Mouse (Mus musculus) MEL (cell line): Measurements from ENCODE around the gene Eml1. TPM values are rescaled to one million over a fixed set of nuclear protein-coding genes. Genes with fewer than 3 reads are reported as not detected.

Experiments used
- DNase-seq: peaks from one replicate; pipeline ENCODE4 v3.0.0; 2011; ENCODE audit warnings: low read depth, low spot score
- H3K27ac ChIP-seq: 2 replicates; pipeline ENCODE4 v1.5.1; 2012; ENCODE audit warnings: low read depth, mild to moderate bottlenecking, control low read depth, low read length, moderate library complexity; ENCODE audit not compliant: control insufficient read depth
- H3K27me3 ChIP-seq, 2 experiments: fragments of 150-350 bp in 1 of 2; sonication (generic) in 1 of 2; 2 replicates each; pipeline ENCODE4 v1.6.1; 2012; ENCODE audit warnings: low read length in 2 of 2, mild to moderate bottlenecking in 2 of 2, improper control_type of control experiment in 1 of 2, moderate library complexity in 1 of 2; ENCODE audit not compliant: insufficient read depth in 2 of 2, control insufficient read depth in 1 of 2
- H3K36me3 ChIP-seq, 2 experiments: 2 replicates each; pipeline ENCODE4 v1.6.1; 2012 to 2014; ENCODE audit warnings: low read length in 2 of 2, improper control_type of control experiment in 1 of 2, inconsistent platforms in 1 of 2, mild to moderate bottlenecking in 1 of 2; ENCODE audit not compliant: insufficient read depth in 2 of 2, control insufficient read depth in 1 of 2
- H3K4me1 ChIP-seq, 2 experiments: fragments of 150-350 bp in 1 of 2; sonication (generic) in 1 of 2; 2 replicates each; pipeline ENCODE4 v1.6.1; 2012; ENCODE audit warnings: low read length in 2 of 2, improper control_type of control experiment in 1 of 2, mild to moderate bottlenecking in 1 of 2; ENCODE audit not compliant: insufficient read depth in 2 of 2, control insufficient read depth in 1 of 2
- H3K4me3 ChIP-seq, 2 experiments: fragments of 150-350 bp in 1 of 2; sonication (generic) in 1 of 2; 2 replicates each; pipeline ENCODE4 v1.5.1; 2012; ENCODE audit warnings: low read depth in 2 of 2, low read length in 2 of 2, mild to moderate bottlenecking in 2 of 2, moderate library complexity in 2 of 2, control low read depth in 1 of 2, improper control_type of control experiment in 1 of 2; ENCODE audit not compliant: control insufficient read depth in 1 of 2, insufficient read depth in 1 of 2
- H3K79me2 ChIP-seq: 2 replicates; pipeline ENCODE4 v1.6.1; 2012; ENCODE audit warnings: mild to moderate bottlenecking, low read length, moderate library complexity; ENCODE audit not compliant: control insufficient read depth, poor library complexity, insufficient read depth
- H3K9ac ChIP-seq: 2 replicates; pipeline ENCODE4 v1.6.1; 2012; ENCODE audit warnings: low read depth, mild to moderate bottlenecking, control low read depth, low read length, moderate library complexity; ENCODE audit not compliant: control insufficient read depth, poor library complexity, severe bottlenecking
- H3K9me3 ChIP-seq: fragments of 150-350 bp; sonication (generic); replicated peaks from 2 replicates; pipeline ENCODE4 v1.6.1; 2012; ENCODE audit warnings: mild to moderate bottlenecking, low read length, improper control_type of control experiment, moderate library complexity; ENCODE audit not compliant: insufficient read depth
- CHD1 ChIP-seq: IDR thresholded peaks from 2 replicates; pipeline ENCODE4 v1.6.1; 2012; ENCODE audit warnings: low read depth, mild to moderate bottlenecking, inconsistent platforms, low read length, improper control_type of control experiment
- CTCF ChIP-seq, 3 experiments: IDR thresholded peaks in 2 of 3; conservative IDR thresholded peaks in 1 of 3; 2 replicates each; pipeline ENCODE4 v1.5.1; 2011 to 2012; ENCODE audit warnings: low read length in 3 of 3, low read depth in 2 of 3, mild to moderate bottlenecking in 2 of 3, improper control_type of control experiment in 1 of 3, inconsistent platforms in 1 of 3, mixed read lengths in 1 of 3, moderate library complexity in 1 of 3; ENCODE audit not compliant: control insufficient read depth in 1 of 3, insufficient read depth in 1 of 3, poor library complexity in 1 of 3, severe bottlenecking in 1 of 3
- ETS1 ChIP-seq: IDR thresholded peaks from 2 replicates; pipeline ENCODE4 v1.6.1; 2012; ENCODE audit warnings: low read depth, mild to moderate bottlenecking, inconsistent platforms, low read length, improper control_type of control experiment, moderate library complexity
- GABPA ChIP-seq: IDR thresholded peaks from 2 replicates; pipeline ENCODE4 v1.6.1; 2012; ENCODE audit warnings: low read depth, mild to moderate bottlenecking, inconsistent platforms, low read length, improper control_type of control experiment, moderate library complexity
- KAT2A ChIP-seq: conservative IDR thresholded peaks from 2 replicates; pipeline ENCODE4 v1.6.1; 2012; ENCODE audit warnings: low read depth, low read length, improper control_type of control experiment, inconsistent platforms
- MAFK ChIP-seq: IDR thresholded peaks from 2 replicates; pipeline ENCODE4 v1.6.1; 2011; ENCODE audit warnings: low read depth, mild to moderate bottlenecking, low read length, improper control_type of control experiment, borderline replicate concordance
- MAX ChIP-seq: IDR thresholded peaks from 2 replicates; pipeline ENCODE4 v1.6.1; 2011; ENCODE audit warnings: low read length, improper control_type of control experiment
- MAZ ChIP-seq: IDR thresholded peaks from 2 replicates; pipeline ENCODE4 v1.6.1; 2012; ENCODE audit warnings: low read depth, mild to moderate bottlenecking, inconsistent platforms, low read length, improper control_type of control experiment
- RAD21 ChIP-seq: IDR thresholded peaks from 2 replicates; pipeline ENCODE4 v1.6.1; 2011; ENCODE audit warnings: mild to moderate bottlenecking, low read depth, low read length, improper control_type of control experiment
- RCOR1 ChIP-seq: IDR thresholded peaks from 2 replicates; pipeline ENCODE4 v1.6.1; 2012; ENCODE audit warnings: low read depth, mild to moderate bottlenecking, inconsistent platforms, low read length, improper control_type of control experiment
- SMC3 ChIP-seq: IDR thresholded peaks from 2 replicates; pipeline ENCODE4 v1.6.1; 2011; ENCODE audit warnings: low read depth, low read length, improper control_type of control experiment
- TAL1 ChIP-seq: IDR thresholded peaks from 2 replicates; pipeline ENCODE4 v1.6.1; 2012; ENCODE audit warnings: mild to moderate bottlenecking, inconsistent platforms, low read length, moderate library complexity, mixed read lengths
- USF1 ChIP-seq: IDR thresholded peaks from 2 replicates; pipeline ENCODE4 v1.6.1; 2014; ENCODE audit warnings: low read depth, mild to moderate bottlenecking, inconsistent platforms, low read length, improper control_type of control experiment, moderate library complexity
- ZKSCAN1 ChIP-seq: IDR thresholded peaks from 2 replicates; pipeline ENCODE4 v1.6.1; 2012; ENCODE audit warnings: low read depth, mild to moderate bottlenecking, inconsistent platforms, low read length, improper control_type of control experiment, moderate library complexity
- polyA plus RNA-seq, 2 experiments: library from polyadenylated mRNA; stranded (reverse) in 1 of 2; unstranded in 1 of 2; fragments of >175 nt in 1 of 2; fragments of >200 nt in 1 of 2; gene quantifications; 2 replicates each; pipeline versions ENCODE4 v1.2.1 to v1.2.4; 2012; ENCODE audit warnings: low replicate concordance in 2 of 2, low read depth in 1 of 2; ENCODE audit not compliant: insufficient read length in 2 of 2, insufficient read depth in 1 of 2, missing spikeins in 1 of 2
- total RNA-seq: library from RNA; depleted of rRNA; stranded (reverse); fragments of 300-350 nt; gene quantifications from 2 replicates; pipeline ENCODE4 v1.2.3, GENCODE M21; 2012

Gene Eml1
- total and polyA plus RNA-seq, 3 experiments: not detected

DNA sequence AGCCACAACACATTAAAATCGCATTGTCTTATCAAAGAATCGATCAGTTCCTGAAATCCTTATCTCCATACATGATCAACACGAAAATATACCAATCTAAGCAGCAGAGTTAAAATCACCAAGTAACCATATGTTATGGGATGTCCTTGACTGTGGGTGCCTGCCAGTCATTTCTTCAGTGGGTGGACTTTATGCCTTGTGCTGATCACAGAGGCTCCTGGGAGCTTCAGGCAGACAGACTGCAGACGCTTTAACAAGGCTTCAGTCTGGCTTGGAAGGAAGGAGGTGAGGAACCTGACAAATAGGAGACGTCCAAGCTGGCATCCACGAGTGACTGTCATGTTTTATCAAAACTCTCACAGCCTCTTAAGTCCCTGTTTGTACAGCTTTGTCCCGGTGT lies 139.8 kb downstream of the Eml1 start:
- Histone ChIP-seq H3K79me2 (no peaks in the 10 kb centered on the region), H3K36me3 (no peaks in the 10 kb centered on the region), H3K4me3 (no peak overlapping the region), H3K27ac (no peak overlapping the region), H3K4me1 (no peaks in the 10 kb centered on the region), H3K9me3 (no peaks in the 10 kb centered on the region), H3K9ac (no peak overlapping the region), H3K27me3 (no peaks in the 10 kb centered on the region)
- no peak for DNase-seq
- TF ChIP-seq USF1: no peak
- TF ChIP-seq MAFK: no peak
- TF ChIP-seq RCOR1: no peak

DNA sequence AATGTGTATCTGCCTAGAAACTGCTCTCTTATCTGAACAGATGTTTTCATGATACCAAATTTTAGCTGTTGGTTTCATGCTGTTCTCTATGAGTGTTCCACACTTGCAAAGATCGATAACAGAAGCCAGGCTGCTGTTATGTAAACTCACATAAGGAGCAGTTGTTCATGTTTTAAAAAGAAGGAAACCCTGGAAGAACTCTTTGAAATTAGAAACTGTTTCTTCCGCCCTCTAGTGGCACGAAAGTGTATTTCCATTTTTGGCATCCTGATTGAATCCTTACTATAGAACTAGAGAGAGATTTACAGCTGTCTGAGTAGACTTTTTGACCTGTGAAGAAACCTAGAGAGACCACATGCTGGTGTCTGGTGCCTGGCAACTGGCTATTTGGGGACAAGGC lies 140.3 kb downstream of the Eml1 start:
- Histone ChIP-seq H3K4me3 (no peak overlapping the region), H3K27me3 (no peaks in the 10 kb centered on the region), H3K27ac (no peak overlapping the region), H3K9ac (no peak overlapping the region), H3K79me2 (no peaks in the 10 kb centered on the region), H3K36me3 (no peaks in the 10 kb centered on the region), H3K9me3 (no peaks in the 10 kb centered on the region), H3K4me1 (no peaks in the 10 kb centered on the region)
- DNase-seq: peak; percentile 26
- TF ChIP-seq ETS1: no peak
- TF ChIP-seq MAX: no peak
- TF ChIP-seq MAZ: no peak
- peak; percentile 36 for TF ChIP-seq RAD21
- TF ChIP-seq CHD1: no peak
- peak; percentile 34 for TF ChIP-seq SMC3
- no peak for TF ChIP-seq KAT2A
- TF ChIP-seq CTCF (IDR thresholded peaks at IDR 0.05 in 2 of 3, conservative IDR thresholded peaks at IDR 0.05 in 1 of 3; ENCODE audit: control insufficient read depth in 1 of 3, insufficient read depth in 1 of 3, low read depth in 2 of 3, low read length in 3 of 3, poor library complexity in 1 of 3, severe bottlenecking in 1 of 3): peak; percentile 3 to 45 (median 34); a peak in 4 of 6 replicates

DNA sequence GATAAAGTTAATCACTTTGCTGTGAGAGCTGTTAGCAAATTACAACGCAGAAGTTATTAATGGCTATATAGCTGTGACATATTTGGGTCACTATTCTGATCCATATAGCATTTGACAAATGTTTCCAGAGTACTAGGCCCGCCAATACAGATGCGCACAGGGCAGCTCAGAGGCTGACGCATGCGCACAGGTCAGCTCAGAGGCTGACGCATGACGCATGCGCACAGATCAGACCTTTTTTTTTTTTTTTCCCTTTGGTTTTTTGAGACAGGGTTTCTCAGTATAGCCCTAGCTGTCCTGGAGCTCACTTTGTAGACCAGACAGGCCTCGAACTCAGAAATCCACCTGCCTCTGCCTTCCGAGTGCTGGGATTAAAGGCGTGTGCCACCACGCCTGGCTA lies 144.7 kb downstream of the Eml1 start:
- no peak for DNase-seq
- H3K9me3 ChIP-seq: no peaks in the 10 kb centered on the region
- no peaks in the 10 kb centered on the region for H3K4me1 ChIP-seq
- no peak overlapping the region for H3K27ac ChIP-seq
- no peaks in the 10 kb centered on the region for H3K27me3 ChIP-seq
- no peak overlapping the region for H3K9ac ChIP-seq
- H3K4me3 ChIP-seq: no peak overlapping the region
- TF ChIP-seq TAL1 (no peak), MAZ (no peak), SMC3 (no peak), CHD1 (no peak), ZKSCAN1 (no peak), GABPA (no peak)
- H3K79me2 ChIP-seq: no peaks in the 10 kb centered on the region
- H3K36me3 ChIP-seq: no peaks in the 10 kb centered on the region
